23 mouse cellular contexts compared by ENCODE assay signal in the genomic region with DNA sequence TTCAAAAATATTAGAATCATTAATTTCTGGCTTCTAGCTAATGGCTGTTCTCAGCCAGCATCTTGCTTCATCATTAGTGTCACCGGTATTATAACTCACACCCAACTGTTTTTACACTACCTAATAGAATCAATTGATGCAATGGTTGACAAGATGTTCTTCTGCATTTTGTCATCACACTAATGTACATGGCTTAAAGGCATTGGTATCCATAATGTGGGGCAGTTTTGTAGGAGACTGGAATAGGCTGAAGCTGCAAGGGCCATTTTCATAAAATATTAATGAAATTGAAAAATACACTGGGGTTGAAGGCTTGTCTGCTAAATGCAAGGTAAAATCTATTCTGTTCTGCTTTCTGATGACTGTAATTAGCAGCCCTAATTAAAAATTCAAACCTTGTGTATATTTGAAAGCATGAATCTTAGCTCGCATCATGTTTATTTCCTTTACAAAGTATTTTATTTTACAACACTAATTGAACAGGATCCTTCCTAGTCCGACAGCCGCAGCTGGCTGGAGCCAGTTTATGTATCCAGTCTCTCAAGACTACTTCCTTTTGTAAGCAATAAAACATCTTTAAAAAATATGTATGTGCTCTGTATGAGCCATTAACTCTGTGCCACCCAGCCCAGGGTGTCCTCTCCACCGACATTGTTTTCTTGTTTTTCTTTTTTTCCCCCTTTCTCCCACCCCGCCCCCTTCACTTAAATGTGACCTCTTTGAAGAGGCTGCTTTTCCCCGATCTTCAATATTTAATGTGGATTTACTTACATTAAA.
DNase-seq lines count a peak whose midpoint lies in the region; ATAC-seq and TF ChIP-seq lines count a peak whose summit lies in the region.
"Had no signal": no experiment of that assay in that cellular context is flagged by ENCODE, and none has a peak within 500 bp of the region (broad histone marks: within the 10 kb centered on the region; RNA-seq: fewer than 3 reads in every experiment).

No protein-coding gene starts in this region.

- H3K9me3 ChIP-seq in hindbrain, embryonic 14.5 days (ENCODE audit: control insufficient read depth, low read length): no peaks in the 10 kb centered on the region
- no peaks in the 10 kb centered on the region for H3K9me3 ChIP-seq in hindbrain, postnatal 0 days (ENCODE audit: low read length)
- H3K9me3 ChIP-seq in kidney, postnatal 0 days (replicated peaks; ENCODE audit: low read length): no peaks in the 10 kb centered on the region
- H3K9me3 ChIP-seq in neural tube, embryonic 12.5 days: no peaks in the 10 kb centered on the region
- H3K9me3 ChIP-seq in stomach, embryonic 16.5 days (replicated peaks; ENCODE audit: control insufficient read depth, low read length): no peaks in the 10 kb centered on the region
- H3K9me3 ChIP-seq: embryonic facial prominence, embryonic 10.5 days; embryonic facial prominence, embryonic 15.5 days; forebrain, embryonic 12.5 days; hindbrain, embryonic 10.5 days; midbrain, embryonic 10.5 days had no signal

- DNase-seq in hindbrain, embryonic 14.5 days (ENCODE audit: low spot score): no peak
- no peak for DNase-seq in hindbrain, postnatal 0 days (ENCODE audit: low spot score)
- DNase-seq in kidney, postnatal 0 days (ENCODE audit: low spot score): peak; percentile 25
- no peak for DNase-seq in kidney, postnatal 25 days
- DNase-seq in neural tube, embryonic 10.5 days (ENCODE audit: extremely low spot score, low spot score): no peak
- DNase-seq: adrenal gland, postnatal 10 days; cerebellum, adult 8-10 months; forebrain, postnatal 0 days; heart, adult 2 months; liver; lung, adult 2 months; right cerebral cortex, adult 18-20 months; spleen, adult 18-20 months; thymus, postnatal 4 days had no signal

- no peak overlapping the region for H3K4me3 ChIP-seq in hindbrain, embryonic 14.5 days (replicated peaks; ENCODE audit: low read length)
- H3K4me3 ChIP-seq in hindbrain, postnatal 0 days (ENCODE audit: low read length): no peak overlapping the region
- H3K4me3 ChIP-seq in kidney, postnatal 0 days (replicated peaks; ENCODE audit: low read depth, low read length): no peak overlapping the region
- H3K4me3 ChIP-seq in neural tube, embryonic 12.5 days: no peak overlapping the region
- H3K4me3 ChIP-seq in stomach, embryonic 16.5 days (replicated peaks; ENCODE audit: low read length): no peak overlapping the region
- H3K4me3 ChIP-seq: embryonic facial prominence, embryonic 10.5 days; embryonic facial prominence, embryonic 15.5 days; forebrain, embryonic 12.5 days; heart, adult 2 months; hindbrain, embryonic 10.5 days; midbrain, embryonic 10.5 days had no signal

- ATAC-seq in hindbrain, embryonic 14.5 days (ENCODE audit: low FRiP score): 0 out of 2 replicates have a peak, but pooled peaks have one; percentile 37
- no peak for ATAC-seq in hindbrain, postnatal 0 days
- ATAC-seq in kidney, postnatal 0 days (replicated peaks; ENCODE audit: low FRiP score, low read depth): no peak
- peak; percentile 60; the same call in 1 of the 2 replicates for ATAC-seq in neural tube, embryonic 12.5 days (ENCODE audit: low FRiP score, low read depth)
- no peak for ATAC-seq in stomach, embryonic 16.5 days (ENCODE audit: insufficient read depth, low FRiP score)
- ATAC-seq: forebrain, postnatal 0 days; Patski had no signal

- H3K4me2 ChIP-seq in hindbrain, embryonic 14.5 days (replicated peaks): no peak overlapping the region
- no peak overlapping the region for H3K4me2 ChIP-seq in hindbrain, postnatal 0 days (ENCODE audit: low read depth, low read length)
- no peak overlapping the region for H3K4me2 ChIP-seq in kidney, postnatal 0 days (ENCODE audit: low read length)
- no peak overlapping the region for H3K4me2 ChIP-seq in neural tube, embryonic 12.5 days (replicated peaks)
- H3K4me2 ChIP-seq in stomach, embryonic 16.5 days (ENCODE audit: low read depth, low read length): no peak overlapping the region
- H3K4me2 ChIP-seq: embryonic facial prominence, embryonic 15.5 days; forebrain, embryonic 12.5 days had no signal

- H3K36me3 ChIP-seq in hindbrain, embryonic 14.5 days (replicated peaks; ENCODE audit: control insufficient read depth, insufficient read depth): no peaks in the 10 kb centered on the region
- H3K36me3 ChIP-seq in hindbrain, postnatal 0 days (ENCODE audit: insufficient read depth, low read length): no peaks in the 10 kb centered on the region
- H3K36me3 ChIP-seq in kidney, postnatal 0 days (ENCODE audit: insufficient read depth, low read length): no peaks in the 10 kb centered on the region
- H3K36me3 ChIP-seq in neural tube, embryonic 12.5 days: no peaks in the 10 kb centered on the region
- no peaks in the 10 kb centered on the region for H3K36me3 ChIP-seq in stomach, embryonic 16.5 days (ENCODE audit: control insufficient read depth, insufficient read depth, low read length)
- H3K36me3 ChIP-seq: embryonic facial prominence, embryonic 10.5 days; embryonic facial prominence, embryonic 15.5 days; forebrain, embryonic 12.5 days; hindbrain, embryonic 10.5 days; midbrain, embryonic 10.5 days had no signal

- WGBS in hindbrain, embryonic 14.5 days: 69% methylated on average over 7 of the region's 7 CpGs
- 78% methylated on average over 7 of the region's 7 CpGs for WGBS in hindbrain, postnatal 0 days
- WGBS in kidney, postnatal 0 days: 61% methylated on average over 7 of the region's 7 CpGs
- 63% methylated on average over 7 of the region's 7 CpGs for WGBS in neural tube, embryonic 12.5 days
- 57% methylated on average over 7 of the region's 7 CpGs for WGBS in stomach, embryonic 16.5 days

- no peaks in the 10 kb centered on the region for H3K27me3 ChIP-seq in hindbrain, embryonic 14.5 days (ENCODE audit: control insufficient read depth, insufficient read depth, low read length)
- H3K27me3 ChIP-seq in hindbrain, postnatal 0 days (ENCODE audit: insufficient read depth, low read length): no peaks in the 10 kb centered on the region
- no peaks in the 10 kb centered on the region for H3K27me3 ChIP-seq in kidney, postnatal 0 days (ENCODE audit: insufficient read depth, low read length)
- no peaks in the 10 kb centered on the region for H3K27me3 ChIP-seq in neural tube, embryonic 12.5 days (replicated peaks)
- H3K27me3 ChIP-seq in stomach, embryonic 16.5 days (ENCODE audit: control insufficient read depth, insufficient read depth, low read length): no peaks in the 10 kb centered on the region
- H3K27me3 ChIP-seq: embryonic facial prominence, embryonic 15.5 days; forebrain, embryonic 12.5 days had no signal

- H3K27ac ChIP-seq in hindbrain, embryonic 14.5 days: peak overlapping the region; percentile 17; the same call in 1 of the 2 replicates
- H3K27ac ChIP-seq in hindbrain, postnatal 0 days: no peak overlapping the region
- H3K27ac ChIP-seq in kidney, postnatal 0 days: 0 out of 2 replicates have a peak overlapping the region, but pooled peaks have one; percentile 31
- no peak overlapping the region for H3K27ac ChIP-seq in neural tube, embryonic 12.5 days
- peak overlapping the region; percentile 24; the same call in 1 of the 2 replicates for H3K27ac ChIP-seq in stomach, embryonic 16.5 days (ENCODE audit: low read length)
- H3K27ac ChIP-seq: embryonic facial prominence, embryonic 10.5 days; embryonic facial prominence, embryonic 15.5 days; forebrain, embryonic 12.5 days; heart, adult 2 months; hindbrain, embryonic 10.5 days; liver, embryonic 14.5 days; midbrain, embryonic 10.5 days had no signal

- H3K9ac ChIP-seq in hindbrain, embryonic 14.5 days: no peak overlapping the region
- H3K9ac ChIP-seq in hindbrain, postnatal 0 days (replicated peaks; ENCODE audit: low read length): no peak overlapping the region
- no peak overlapping the region for H3K9ac ChIP-seq in kidney, postnatal 0 days (ENCODE audit: low read depth, low read length)
- H3K9ac ChIP-seq in neural tube, embryonic 12.5 days: no peak overlapping the region
- H3K9ac ChIP-seq in stomach, embryonic 16.5 days (ENCODE audit: low read length): no peak overlapping the region
- H3K9ac ChIP-seq: embryonic facial prominence, embryonic 15.5 days; forebrain, embryonic 12.5 days; forebrain, postnatal 0 days; liver, embryonic 14.5 days had no signal

- TF ChIP-seq CTCF in hindbrain, postnatal 0 days (IDR thresholded peaks at IDR 0.05; ENCODE audit: low read depth): no peak
- TF ChIP-seq CTCF in kidney, postnatal 0 days (IDR thresholded peaks at IDR 0.05; ENCODE audit: low read depth): no peak

- H3K4me1 ChIP-seq in hindbrain, embryonic 14.5 days (replicated peaks; ENCODE audit: control insufficient read depth, insufficient read depth, low read length): no peaks in the 10 kb centered on the region
- H3K4me1 ChIP-seq in hindbrain, postnatal 0 days (ENCODE audit: insufficient read depth, low read length): no peaks in the 10 kb centered on the region
- no peaks in the 10 kb centered on the region for H3K4me1 ChIP-seq in kidney, postnatal 0 days (replicated peaks; ENCODE audit: insufficient read depth, low read length)
- no peaks in the 10 kb centered on the region for H3K4me1 ChIP-seq in neural tube, embryonic 12.5 days
- H3K4me1 ChIP-seq in stomach, embryonic 16.5 days (ENCODE audit: control insufficient read depth, insufficient read depth, low read length): peaks cover 6% of the 10 kb centered on the region
- H3K4me1 ChIP-seq: embryonic facial prominence, embryonic 15.5 days; forebrain, embryonic 12.5 days; midbrain, embryonic 10.5 days had no signal

Comparison
In these comparisons a context has a peak if more than half of its experiments do, and no peak if none do; other contexts are left out.
1. ATAC-seq: peak in hindbrain, embryonic 14.5 days (single experiment) and neural tube, embryonic 12.5 days (single experiment); none in hindbrain, postnatal 0 days (single experiment), kidney, postnatal 0 days (single experiment) and stomach, embryonic 16.5 days (single experiment).
2. H3K27ac ChIP-seq: peak in hindbrain, embryonic 14.5 days (single experiment), kidney, postnatal 0 days (single experiment) and stomach, embryonic 16.5 days (single experiment); none in hindbrain, postnatal 0 days (single experiment) and neural tube, embryonic 12.5 days (single experiment).